Mouse (Mus musculus) midbrain, embryonic 15.5 days (tissue): ENCODE data around the gene Gm960. TPM values are rescaled to one million over a fixed set of nuclear protein-coding genes. Genes with fewer than 3 reads are reported as not detected.
A peak's percentile ranks its signal among the peaks of the same experiment; 100 is the strongest.

Source experiments
- ATAC-seq: fragments of 200-750 bp; cut with Nextera tagmentation; replicated peaks from 2 replicates; pipeline ENCODE4 v1.8.0; 2017; ENCODE audit warnings: moderate TSS enrichment
- H3K27ac ChIP-seq: fragments of 300-500 bp; sonication (generic); 2 replicates; pipeline ENCODE4 v1.5.1; 2015; ENCODE audit warnings: mild to moderate bottlenecking, inconsistent platforms
- H3K27me3 ChIP-seq: fragments of 300-500 bp; sonication (generic); replicated peaks from 2 replicates; pipeline ENCODE4 v1.6.1; 2015; ENCODE audit warnings: inconsistent platforms
- H3K36me3 ChIP-seq: fragments of 300-500 bp; sonication (generic); replicated peaks from 2 replicates; pipeline ENCODE4 v1.6.1; 2015; ENCODE audit warnings: inconsistent platforms
- H3K4me1 ChIP-seq: fragments of 300-500 bp; sonication (generic); 2 replicates; pipeline ENCODE4 v1.6.1; 2015; ENCODE audit warnings: inconsistent platforms
- H3K4me2 ChIP-seq: fragments of 300-500 bp; sonication (generic); 2 replicates; pipeline ENCODE4 v1.6.1; 2015; ENCODE audit warnings: inconsistent platforms, mild to moderate bottlenecking, moderate library complexity
- H3K4me3 ChIP-seq: fragments of 300-500 bp; sonication (generic); 2 replicates; pipeline ENCODE4 v1.5.1; 2015; ENCODE audit warnings: mild to moderate bottlenecking, inconsistent platforms
- H3K9ac ChIP-seq: fragments of 300-500 bp; sonication (generic); 2 replicates; pipeline ENCODE4 v1.6.1; 2015; ENCODE audit warnings: mild to moderate bottlenecking, inconsistent platforms
- H3K9me3 ChIP-seq: fragments of 300-500 bp; sonication (generic); 2 replicates; pipeline ENCODE4 v1.6.1; 2016; ENCODE audit warnings: inconsistent platforms
- WGBS: fragments of 180-500 bp; shearing (Covaris S2); methylation state at CpG from one replicate; pipeline ENCODE4 v1.1.7; 2015; ENCODE audit warnings: mixed read lengths; 5-methylcytosine and 5-hydroxymethylcytosine counted together
- polyA plus RNA-seq: library from polyadenylated mRNA; unstranded; fragments of >200 nt; fragmentation: Nextera tagmentation; extraction: Ambion mirVana; gene quantifications from 2 replicates; pipeline ENCODE4 v1.2.1, GENCODE M21; 2015

Gene Gm960
- polyA plus RNA-seq, 1 experiment from 2014 or later = 7.7 TPM

DNA sequence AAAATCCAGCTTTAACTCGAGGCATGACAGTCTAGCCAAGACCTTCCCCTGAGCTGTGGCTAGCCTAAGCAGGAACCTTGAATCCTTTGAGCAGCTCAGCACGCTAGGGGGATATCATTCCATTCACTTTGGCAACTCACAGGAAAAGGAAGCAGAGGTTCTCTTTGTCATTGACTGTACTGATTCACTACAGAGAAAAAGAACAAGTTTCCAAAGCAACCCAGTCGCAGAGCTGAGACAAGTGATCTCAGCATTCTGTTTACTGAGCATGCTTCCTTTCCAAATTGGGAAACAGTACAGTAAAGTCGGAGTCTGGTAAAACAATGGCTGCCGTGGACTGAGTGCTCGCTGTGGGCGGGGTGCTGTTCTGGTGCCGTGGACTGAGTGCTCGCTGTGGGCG lies 10.3 kb upstream of the Gm960 start:
- H3K4me3 ChIP-seq = no peak overlapping the region
- ATAC-seq = no peak
- no peak overlapping the region for H3K4me2 ChIP-seq
- no peak overlapping the region for H3K9ac ChIP-seq
- no peaks in the 10 kb centered on the region for H3K36me3 ChIP-seq
- 82% methylated on average over 10 of the region's 10 CpGs for WGBS
- no peak overlapping the region for H3K27ac ChIP-seq
- H3K4me1 ChIP-seq = peaks cover 26% of the 10 kb centered on the region
- no peaks in the 10 kb centered on the region for H3K27me3 ChIP-seq
- no peaks in the 10 kb centered on the region for H3K9me3 ChIP-seq

DNA sequence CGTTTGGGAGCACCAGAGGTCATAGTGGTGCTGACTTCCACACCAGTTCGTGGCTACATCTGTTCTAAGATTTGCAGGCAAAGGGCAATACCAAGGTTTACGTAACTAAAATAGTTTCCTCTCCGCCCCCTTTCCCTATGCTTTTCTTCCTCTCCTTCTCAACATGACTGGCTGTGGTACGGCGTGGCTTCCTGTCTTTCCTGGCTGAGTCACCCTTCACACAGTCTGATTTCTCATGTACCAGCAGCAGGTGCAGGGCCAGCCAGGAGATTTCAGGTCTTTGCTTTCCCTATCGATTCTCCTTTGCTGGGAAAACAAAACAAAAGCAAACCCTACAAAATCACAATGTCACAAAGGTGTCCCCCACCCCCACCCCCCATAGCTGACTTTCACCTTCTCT lies 2.8 kb upstream of the Gm960 start:
- no peak overlapping the region for H3K27ac ChIP-seq
- no peak overlapping the region for H3K4me2 ChIP-seq
- H3K27me3 ChIP-seq = 0 out of 2 replicates have a peak, but pooled peaks cover 10% of the 10 kb centered on the region
- no peak for ATAC-seq
- H3K9me3 ChIP-seq = no peaks in the 10 kb centered on the region
- no peaks in the 10 kb centered on the region for H3K36me3 ChIP-seq
- WGBS = 74% methylated on average over 7 of the region's 7 CpGs
- peaks cover 11% of the 10 kb centered on the region for H3K4me1 ChIP-seq
- H3K4me3 ChIP-seq = no peak overlapping the region
- no peak overlapping the region for H3K9ac ChIP-seq

DNA sequence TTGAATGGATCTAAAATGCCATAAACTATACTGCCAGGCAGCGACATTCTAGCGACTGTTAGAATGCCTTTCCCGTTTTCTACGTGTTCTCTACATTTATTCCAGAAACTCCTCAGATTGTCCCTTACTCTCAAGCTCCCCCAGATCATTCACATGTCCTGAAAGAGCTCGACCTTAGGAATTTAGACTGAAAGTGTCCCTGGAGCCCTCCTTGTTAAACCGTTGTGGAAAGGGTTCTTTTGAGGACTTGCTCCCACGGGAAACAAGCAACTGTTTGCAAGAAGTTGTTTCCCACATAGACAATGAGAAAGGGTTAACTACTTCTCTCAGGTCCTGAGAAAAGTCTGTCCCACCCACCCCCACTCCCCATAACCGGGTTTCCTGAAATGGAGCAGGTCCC lies 2.2 kb upstream of the Gm960 start:
- no peaks in the 10 kb centered on the region for H3K9me3 ChIP-seq
- WGBS = 74% methylated on average over 8 of the region's 8 CpGs
- H3K27ac ChIP-seq = no peak overlapping the region
- H3K9ac ChIP-seq = no peak overlapping the region
- no peak overlapping the region for H3K4me2 ChIP-seq
- H3K27me3 ChIP-seq = 0 out of 2 replicates have a peak, but pooled peaks cover 10% of the 10 kb centered on the region
- H3K4me3 ChIP-seq = no peak overlapping the region
- peaks cover 11% of the 10 kb centered on the region for H3K4me1 ChIP-seq
- ATAC-seq = no peak
- no peaks in the 10 kb centered on the region for H3K36me3 ChIP-seq

DNA sequence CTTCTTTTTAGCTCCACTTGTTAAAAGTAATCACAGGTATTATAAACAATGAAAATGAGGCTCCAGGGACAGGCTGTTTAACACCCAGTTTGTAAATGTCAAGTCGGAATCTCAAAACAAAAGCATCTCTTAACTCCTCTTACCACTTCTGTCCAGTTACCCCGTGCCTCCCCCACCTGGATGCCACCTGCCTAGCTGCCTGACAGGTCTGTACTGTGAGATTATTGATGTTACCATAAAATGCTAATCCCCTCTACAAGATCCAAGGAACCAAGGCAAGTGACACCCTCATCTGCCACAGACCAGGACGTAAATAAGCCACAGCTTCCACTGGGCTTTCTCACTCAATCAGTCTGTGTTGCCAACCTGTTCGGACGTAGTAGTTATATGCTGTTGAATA lies 1.4 kb upstream of the Gm960 start:
- Histone ChIP-seq H3K27me3 (0 out of 2 replicates have a peak, but pooled peaks cover 10% of the 10 kb centered on the region), H3K36me3 (no peaks in the 10 kb centered on the region), H3K9ac (no peak overlapping the region), H3K4me3 (no peak overlapping the region), H3K27ac (no peak overlapping the region), H3K4me2 (no peak overlapping the region), H3K4me1 (peaks cover 11% of the 10 kb centered on the region), H3K9me3 (no peaks in the 10 kb centered on the region)
- WGBS = 86% methylated on average over 5 of the region's 5 CpGs
- no peak for ATAC-seq

DNA sequence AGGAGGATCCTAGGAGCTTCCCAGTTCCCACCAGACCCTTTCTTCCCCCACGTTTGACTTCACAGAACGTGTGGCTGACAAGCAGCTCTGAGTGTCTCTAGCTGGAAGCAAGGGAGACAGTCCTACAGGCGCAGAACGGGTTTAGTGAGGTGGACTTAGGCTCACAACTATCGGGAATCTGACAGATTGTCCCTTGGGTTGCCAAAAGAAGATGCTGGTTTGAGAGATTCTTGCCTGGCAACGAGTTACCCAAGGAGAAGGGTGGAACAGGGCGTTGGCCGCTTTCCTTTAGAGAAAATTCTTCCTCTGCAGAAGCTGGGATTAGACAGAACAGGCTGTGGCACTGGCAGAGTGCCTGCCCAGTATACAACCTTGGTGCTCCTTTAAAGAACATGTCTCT lies 388 bp upstream of the Gm960 start:
- Histone ChIP-seq H3K9me3 (no peaks in the 10 kb centered on the region), H3K4me3 (0 out of 2 replicates have a peak overlapping the region, but pooled peaks have one; percentile 61), H3K27me3 (peaks cover 15% of the 10 kb centered on the region; the same call in 1 of the 2 replicates), H3K27ac (no peak overlapping the region), H3K4me2 (peak overlapping the region; percentile 85), H3K4me1 (peaks cover 11% of the 10 kb centered on the region), H3K9ac (peak overlapping the region; percentile 69; the same call in 1 of the 2 replicates), H3K36me3 (no peaks in the 10 kb centered on the region)
- 30% methylated on average over 8 of the region's 8 CpGs for WGBS
- ATAC-seq = no peak

DNA sequence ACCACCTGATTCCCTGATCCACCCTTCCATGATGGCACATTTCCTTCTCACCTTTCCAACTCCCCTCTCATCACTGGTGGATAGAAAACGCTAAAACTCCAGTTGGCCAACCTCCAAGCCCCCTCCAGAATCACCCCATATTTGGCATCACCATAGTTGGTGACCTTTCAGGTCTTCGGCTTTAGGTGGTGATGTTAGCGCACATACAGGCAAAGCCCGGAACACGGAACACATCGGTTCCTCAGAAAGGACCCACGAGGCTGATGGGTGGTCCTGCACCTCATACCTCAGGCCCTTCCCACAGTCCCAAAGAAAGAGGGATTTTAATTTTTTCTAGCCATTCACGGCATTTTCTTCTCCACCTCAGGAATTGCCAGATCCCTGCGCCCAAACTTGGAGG lies 747 bp downstream of the Gm960 start:
- Histone ChIP-seq H3K4me2 (peak overlapping the region; percentile 85), H3K4me1 (peaks cover 11% of the 10 kb centered on the region), H3K36me3 (no peaks in the 10 kb centered on the region), H3K27me3 (peaks cover 16% of the 10 kb centered on the region; the same call in 1 of the 2 replicates), H3K9me3 (no peaks in the 10 kb centered on the region), H3K9ac (peak overlapping the region; percentile 69), H3K27ac (peak overlapping the region; percentile 80), H3K4me3 (peak overlapping the region; percentile 61)
- 72% methylated on average over 9 of the region's 9 CpGs for WGBS
- peak; percentile 52 for ATAC-seq

DNA sequence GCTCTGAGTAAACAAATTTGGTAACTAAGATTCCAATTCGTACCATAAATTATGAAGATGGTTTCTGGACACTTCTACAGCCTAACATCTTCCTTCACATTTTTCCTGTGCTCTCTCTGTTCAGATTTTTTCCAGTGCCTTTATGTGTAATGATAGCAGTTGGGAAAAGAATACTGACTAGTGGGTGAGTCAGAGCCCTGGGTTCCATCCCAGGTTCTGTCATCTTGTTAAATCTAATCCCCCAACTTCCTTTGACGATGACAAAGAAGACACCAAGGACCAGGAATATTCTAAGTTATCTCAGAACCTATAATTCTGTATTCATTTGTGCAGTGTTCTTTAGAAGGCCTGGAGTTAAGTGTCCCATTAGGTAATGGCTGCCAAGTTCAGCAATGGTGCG lies 1.3 kb downstream of the Gm960 start:
- Histone ChIP-seq H3K4me3 (no peak overlapping the region), H3K27ac (no peak overlapping the region), H3K9ac (no peak overlapping the region), H3K4me1 (peaks cover 11% of the 10 kb centered on the region), H3K36me3 (no peaks in the 10 kb centered on the region), H3K9me3 (no peaks in the 10 kb centered on the region), H3K4me2 (no peak overlapping the region), H3K27me3 (peaks cover 16% of the 10 kb centered on the region; the same call in 1 of the 2 replicates)
- no peak for ATAC-seq
- WGBS = 92% methylated on average over 3 of the region's 3 CpGs

DNA sequence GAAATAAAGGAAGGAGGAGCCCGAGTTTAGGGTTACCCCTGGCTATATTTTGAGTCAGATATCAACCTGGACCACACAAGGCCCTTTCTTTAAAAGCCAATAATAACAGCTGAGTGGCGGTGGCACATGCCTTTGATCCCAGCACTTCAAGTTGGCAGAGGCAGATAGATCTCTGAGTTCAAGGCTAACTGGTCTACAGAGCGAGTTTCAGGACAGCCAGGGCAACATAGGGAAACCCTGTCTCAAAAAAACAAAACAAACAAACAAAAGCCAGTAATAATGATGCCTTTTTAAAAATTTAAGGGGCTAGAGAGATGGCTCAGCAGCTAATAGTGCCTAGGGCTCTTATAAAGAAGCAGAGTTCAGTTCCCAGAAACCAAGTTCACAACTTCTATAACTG lies 4.1 kb downstream of the Gm960 start:
- Histone ChIP-seq H3K4me2 (no peak overlapping the region), H3K4me3 (no peak overlapping the region), H3K27ac (no peak overlapping the region), H3K9me3 (no peaks in the 10 kb centered on the region), H3K27me3 (peaks cover 8% of the 10 kb centered on the region; the same call in 1 of the 2 replicates), H3K4me1 (peaks cover 11% of the 10 kb centered on the region), H3K9ac (no peak overlapping the region), H3K36me3 (no peaks in the 10 kb centered on the region)
- WGBS = 70% methylated on average over 3 of the region's 3 CpGs
- ATAC-seq = no peak

DNA sequence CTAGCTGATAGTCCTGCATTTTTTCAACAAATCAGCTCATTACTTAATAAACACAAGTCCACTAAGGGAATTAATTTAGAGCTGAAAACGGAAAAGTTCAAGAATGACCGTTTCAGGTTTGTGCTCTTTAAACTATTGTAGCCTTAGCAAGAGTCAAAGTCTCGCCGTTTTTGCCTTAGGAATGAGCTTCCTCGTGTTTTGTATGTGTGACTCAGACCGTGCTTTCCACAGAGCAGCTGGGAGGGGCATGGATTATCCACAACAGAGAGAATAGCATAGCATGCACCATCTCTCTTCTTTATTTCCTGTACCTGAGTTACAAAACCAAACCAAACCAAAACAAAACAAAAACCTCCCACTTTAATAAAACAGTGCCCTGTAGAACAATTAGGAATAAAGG lies 26.1 kb downstream of the Gm960 start:
- no peaks in the 10 kb centered on the region for H3K9me3 ChIP-seq
- H3K4me2 ChIP-seq = no peak overlapping the region
- 41% methylated on average over 6 of the region's 6 CpGs for WGBS
- ATAC-seq = no peak
- H3K27me3 ChIP-seq = no peaks in the 10 kb centered on the region
- H3K4me1 ChIP-seq = no peaks in the 10 kb centered on the region
- no peak overlapping the region for H3K4me3 ChIP-seq
- no peaks in the 10 kb centered on the region for H3K36me3 ChIP-seq
- H3K27ac ChIP-seq = no peak overlapping the region
- H3K9ac ChIP-seq = no peak overlapping the region

DNA sequence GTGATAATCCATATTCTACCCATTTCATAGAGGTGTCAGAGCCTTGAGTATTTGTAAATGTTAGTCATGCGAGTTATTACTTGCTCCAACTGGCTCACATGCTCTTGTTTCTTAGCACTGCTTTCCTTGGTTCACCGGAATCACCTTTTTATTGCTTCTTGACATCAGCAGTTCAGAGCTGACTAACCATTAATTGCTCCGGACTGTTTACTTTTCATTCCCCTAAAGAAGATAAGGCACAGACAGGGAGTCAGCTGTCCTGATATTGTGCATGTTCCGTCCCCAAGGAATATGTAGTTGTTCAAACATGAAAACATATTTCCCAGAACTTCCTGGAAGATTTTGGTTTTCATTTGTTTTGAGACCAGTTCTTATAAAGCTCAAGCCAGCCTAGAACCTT lies 27.7 kb downstream of the Gm960 start:
- no peaks in the 10 kb centered on the region for H3K4me1 ChIP-seq
- no peak overlapping the region for H3K9ac ChIP-seq
- ATAC-seq = no peak
- no peak overlapping the region for H3K4me3 ChIP-seq
- WGBS = 92% methylated on average over 4 of the region's 4 CpGs
- H3K36me3 ChIP-seq = no peaks in the 10 kb centered on the region
- no peaks in the 10 kb centered on the region for H3K27me3 ChIP-seq
- no peak overlapping the region for H3K27ac ChIP-seq
- no peak overlapping the region for H3K4me2 ChIP-seq
- no peaks in the 10 kb centered on the region for H3K9me3 ChIP-seq

DNA sequence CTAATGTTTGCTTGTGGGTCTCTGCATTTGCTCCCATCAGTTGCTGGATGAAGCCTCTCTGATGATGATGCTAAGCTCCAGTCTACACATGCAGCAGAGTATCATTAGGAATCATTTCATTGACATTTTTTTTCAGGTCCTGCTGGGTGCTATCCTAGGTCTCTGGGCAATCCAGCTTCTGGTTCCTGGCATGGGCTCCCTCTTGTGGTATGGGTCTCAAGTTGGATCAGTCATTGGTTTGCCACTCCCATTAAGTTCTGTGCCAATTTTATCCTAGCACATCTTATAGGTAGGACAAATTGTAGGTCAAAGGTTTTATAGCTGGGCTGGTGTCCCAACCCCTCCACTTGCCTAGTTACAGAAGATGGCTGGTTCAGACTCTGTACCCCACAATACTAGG lies 31.7 kb downstream of the Gm960 start:
- H3K27me3 ChIP-seq = no peaks in the 10 kb centered on the region
- H3K4me3 ChIP-seq = no peak overlapping the region
- no peak overlapping the region for H3K4me2 ChIP-seq
- H3K36me3 ChIP-seq = no peaks in the 10 kb centered on the region
- H3K9ac ChIP-seq = no peak overlapping the region
- no peaks in the 10 kb centered on the region for H3K4me1 ChIP-seq
- no peak for ATAC-seq
- H3K9me3 ChIP-seq = no peaks in the 10 kb centered on the region
- H3K27ac ChIP-seq = no peak overlapping the region

DNA sequence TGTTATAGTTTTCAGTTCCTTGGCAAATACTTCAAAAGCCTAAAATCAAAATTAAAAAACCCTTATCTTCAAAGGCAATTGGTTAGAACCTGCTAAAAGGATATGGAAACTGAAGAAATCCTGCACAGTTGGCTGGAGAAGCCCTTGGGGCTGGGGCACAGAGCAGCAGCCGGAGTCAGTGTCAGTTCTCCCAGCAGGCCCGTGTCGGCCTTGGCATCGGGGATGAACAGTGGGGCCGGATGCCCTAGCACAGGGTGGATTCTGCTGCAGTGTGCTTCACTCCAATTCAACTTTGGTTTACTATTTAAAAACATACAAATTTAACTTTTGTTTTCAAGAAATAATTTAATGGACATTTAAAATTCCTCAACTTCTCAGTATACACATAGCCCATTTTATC lies 40.3 kb downstream of the Gm960 start:
- Histone ChIP-seq H3K9me3 (no peaks in the 10 kb centered on the region), H3K36me3 (no peaks in the 10 kb centered on the region), H3K4me1 (no peaks in the 10 kb centered on the region), H3K9ac (no peak overlapping the region), H3K27me3 (no peaks in the 10 kb centered on the region), H3K4me2 (no peak overlapping the region), H3K4me3 (no peak overlapping the region), H3K27ac (no peak overlapping the region)
- no peak for ATAC-seq
- 88% methylated on average over 5 of the region's 5 CpGs for WGBS

DNA sequence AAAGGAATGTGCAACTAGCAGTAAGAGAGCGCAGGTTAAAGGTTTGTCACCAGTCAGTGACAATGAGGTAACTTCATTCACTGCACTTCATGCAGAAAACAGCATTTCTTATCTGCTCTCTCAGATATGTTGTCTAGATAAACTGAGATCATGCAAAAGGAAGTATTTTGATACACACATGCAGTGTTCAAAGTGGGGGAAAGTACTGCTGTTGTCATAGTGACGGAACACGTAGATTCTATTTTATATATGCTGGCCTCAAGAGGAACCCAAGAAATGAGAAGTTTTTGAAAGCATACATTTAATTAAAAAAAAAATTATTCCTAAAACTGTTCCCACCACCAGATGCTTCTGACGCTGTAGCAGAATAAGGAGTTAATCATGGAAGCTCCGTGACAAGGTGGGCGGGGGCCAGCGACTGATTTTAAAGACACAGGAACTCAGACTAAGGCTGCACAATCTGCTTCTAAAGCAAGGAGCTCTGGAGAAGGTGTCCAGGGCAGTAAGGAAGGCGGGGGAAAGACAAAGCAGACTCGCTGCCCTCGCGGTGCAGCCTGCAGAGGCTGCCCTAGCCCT lies 51.5 kb downstream of the Gm960 start:
- Histone ChIP-seq H3K4me1 (no peaks in the 10 kb centered on the region), H3K36me3 (no peaks in the 10 kb centered on the region), H3K27me3 (no peaks in the 10 kb centered on the region), H3K9me3 (no peaks in the 10 kb centered on the region), H3K4me3 (no peak overlapping the region), H3K27ac (no peak overlapping the region), H3K4me2 (no peak overlapping the region), H3K9ac (no peak overlapping the region)
- no peak for ATAC-seq
- 62% methylated on average over 11 of the region's 11 CpGs for WGBS
